Mouse (Mus musculus) cerebellum, adult (tissue): ENCODE data around the gene Rnf217.

Experiments used
- ATAC-seq: cut with Nextera tagmentation; 2 replicates; pipeline ENCODE4 v1.9.2; 2017; ENCODE audit warnings: mild to moderate bottlenecking, moderate library complexity, mixed read lengths; ENCODE audit not compliant: insufficient number of reproducible peaks, low FRiP score, low TSS enrichment

Rnf217 gene

GRCm38 (mm10) chr10:31609066-31609961 lies at the start of gene Rnf217:
Gene Rnf217 (minus strand): TSS chr10:31609184.
- ATAC-seq = peak; percentile 92

GRCm38 (mm10) chr10:31647270-31647669 lies 38.3 kb upstream of the Rnf217 start:
- no peak for ATAC-seq

GRCm38 (mm10) chr10:31646083-31646482 lies 37.1 kb upstream of the Rnf217 start:
- no peak for ATAC-seq

- ATAC-seq = no peak
Measured at GRCm38 (mm10) chr10:31635098-31635497, 26.1 kb upstream of the Rnf217 start.

GRCm38 (mm10) chr10:31632005-31632404 lies 23.0 kb upstream of the Rnf217 start:
- peak; percentile 75 for ATAC-seq

- ATAC-seq = no peak
Measured at GRCm38 (mm10) chr10:31615355-31615754, 6.4 kb upstream of the Rnf217 start.

- ATAC-seq = no peak
Measured at GRCm38 (mm10) chr10:31614111-31614510, 5.1 kb upstream of the Rnf217 start.

GRCm38 (mm10) chr10:31608441-31609065 lies 431 bp downstream of the Rnf217 start:
- peak; percentile 11; the same call in 1 of the 2 replicates for ATAC-seq

GRCm38 (mm10) chr10:31606981-31607867 lies 1.8 kb downstream of the Rnf217 start:
- ATAC-seq = no peak

GRCm38 (mm10) chr10:31603855-31604254 lies 5.1 kb downstream of the Rnf217 start:
- no peak for ATAC-seq

GRCm38 (mm10) chr10:31600116-31600515 lies 8.9 kb downstream of the Rnf217 start:
- no peak for ATAC-seq

GRCm38 (mm10) chr10:31597886-31598285 lies 11.1 kb downstream of the Rnf217 start:
- no peak for ATAC-seq

- ATAC-seq = no peak
Measured at GRCm38 (mm10) chr10:31596804-31597203, 12.2 kb downstream of the Rnf217 start.

- ATAC-seq = no peak
Measured at GRCm38 (mm10) chr10:31595326-31595725, 13.7 kb downstream of the Rnf217 start.

- peak; percentile 61 for ATAC-seq
Measured at GRCm38 (mm10) chr10:31592741-31593524, 16.1 kb downstream of the Rnf217 start.

- no peak for ATAC-seq
Measured at GRCm38 (mm10) chr10:31592095-31592740, 16.8 kb downstream of the Rnf217 start.

GRCm38 (mm10) chr10:31580722-31581121 lies 28.3 kb downstream of the Rnf217 start:
- ATAC-seq = no peak

GRCm38 (mm10) chr10:31580073-31580472 lies 28.9 kb downstream of the Rnf217 start:
- no peak for ATAC-seq

GRCm38 (mm10) chr10:31573267-31573666 lies 35.7 kb downstream of the Rnf217 start:
- ATAC-seq = no peak
